Mouse (Mus musculus) left cerebral cortex, postnatal 10 days (tissue): Measurements from ENCODE around the gene Tle6. TPM values are rescaled to one million over a fixed set of nuclear protein-coding genes. Genes with fewer than 3 reads are reported as not detected.
"Not testable (repeated sequence)": the region's sequence is repeated elsewhere in the genome, so short reads cannot be mapped to it uniquely, and the experiment has no call there.

ENCODE experiments used
- DNase-seq, 2 experiments: peaks; one replicate each; pipeline ENCODE4 v3.0.0; 2021 to 2022; ENCODE audit warnings: low spot score in 2 of 2, mixed read lengths in 1 of 2; ENCODE audit errors: extremely low spot score in 1 of 2
- intact Hi-C: fragments of 180-260 bp; cut with DNase I; formaldehyde crosslinking; loops from one replicate; pipeline ENCODE4 v1.15.1; 2025
- total RNA-seq, 2 experiments: library from RNA; stranded (reverse); gene quantifications; 2 replicates each; pipeline ENCODE4 v1.2.3; 2021

Tle6 gene
- total RNA-seq = 1 to 10 TPM in 1 of 2 experiments, under 1 TPM in 1; 0.93 to 3.0 TPM

DNA sequence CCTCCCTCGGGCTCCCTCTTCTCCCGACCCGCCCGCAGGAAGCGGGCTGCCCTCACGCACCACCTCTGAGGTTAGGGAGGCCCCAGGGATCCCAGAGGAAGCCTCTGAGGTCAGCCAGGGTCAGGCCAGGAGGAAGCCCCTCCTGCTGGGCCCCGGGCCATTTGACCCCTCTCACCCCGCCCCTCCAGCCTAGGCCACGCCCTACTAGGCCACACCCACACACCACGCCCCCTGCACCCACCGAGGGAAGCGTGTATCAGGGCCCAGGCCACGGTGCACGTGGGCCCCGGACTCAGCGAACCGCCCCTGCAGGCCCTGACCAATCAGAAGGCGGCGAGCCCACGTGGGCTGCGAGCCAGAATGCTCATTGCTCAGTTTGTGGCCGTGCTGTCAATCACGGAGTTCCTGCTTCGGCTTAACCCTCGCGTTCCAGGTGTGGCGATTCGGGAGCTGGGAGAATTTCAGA is at the start of gene Tle6:
Gene Tle6, minus strand, starts transcription at position 336 of the 466 bp plus-strand sequence.
- peak; percentile 93 to 96 for DNase-seq
- intact Hi-C loops = loop anchor here (10.0 kb wide), 1 partner anchor 46 kb away; the partner anchor contains the start of gene Aes

- intact Hi-C loops = not testable (repeated sequence)
- DNase-seq = peak; percentile 87 to 88
Measured at GRCm38 (mm10) chr10:81648803-81649775, 48.2 kb upstream of the Tle6 start, which contains the start of gene Gm10778. Gene Gm10778, plus strand, starts transcription at chr10:81649059.

- intact Hi-C loops = no loop called here
- peak in 1 of 2 experiments; percentile 32 for DNase-seq
Measured at GRCm38 (mm10) chr10:81646015-81646555, 45.2 kb upstream of the Tle6 start.

DNA sequence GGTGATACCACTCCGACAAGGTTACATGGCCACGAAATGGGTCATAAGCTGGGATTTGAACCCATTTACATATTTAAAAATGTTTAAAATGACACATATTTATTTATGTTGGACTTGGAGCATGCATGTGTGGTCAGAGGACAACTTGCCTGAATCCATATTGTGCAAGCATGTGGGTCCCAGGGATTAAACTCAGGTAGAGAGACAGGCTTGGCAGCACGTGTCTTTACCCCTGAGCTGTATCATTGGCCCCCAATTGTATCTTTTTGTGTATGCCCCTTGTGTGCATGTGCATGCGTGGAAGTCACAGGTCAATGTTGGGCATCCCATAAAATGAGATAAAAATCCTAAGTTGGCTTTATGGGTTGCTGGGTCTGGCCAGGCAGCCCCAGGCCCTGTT is 44.5 kb upstream of the Tle6 start:
- peak in 1 of 2 experiments; percentile 7 for DNase-seq
- intact Hi-C loops = no loop called here

DNA sequence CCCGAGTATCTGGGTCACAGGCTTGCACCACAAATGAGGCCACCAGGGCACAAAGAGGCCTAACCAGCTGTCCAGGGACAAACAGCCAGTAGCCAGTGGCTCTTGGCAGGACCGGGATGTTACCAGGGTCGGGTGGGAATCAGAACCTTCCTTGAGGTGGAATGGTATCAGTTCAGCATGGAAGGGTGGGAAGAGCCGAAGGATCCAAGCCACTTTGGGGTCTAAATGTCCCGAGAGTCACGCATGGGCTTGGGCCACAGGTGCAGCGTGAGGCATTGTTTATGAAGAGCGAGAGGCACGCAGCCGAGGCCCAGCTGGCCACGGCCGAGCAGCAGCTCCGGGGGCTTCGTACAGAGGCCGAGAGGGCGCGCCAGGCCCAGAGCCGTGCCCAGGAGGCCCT is 43.8 kb upstream of the Tle6 start:
- intact Hi-C loops = no loop called here
- DNase-seq = peak in 1 of 2 experiments; percentile 27

DNA sequence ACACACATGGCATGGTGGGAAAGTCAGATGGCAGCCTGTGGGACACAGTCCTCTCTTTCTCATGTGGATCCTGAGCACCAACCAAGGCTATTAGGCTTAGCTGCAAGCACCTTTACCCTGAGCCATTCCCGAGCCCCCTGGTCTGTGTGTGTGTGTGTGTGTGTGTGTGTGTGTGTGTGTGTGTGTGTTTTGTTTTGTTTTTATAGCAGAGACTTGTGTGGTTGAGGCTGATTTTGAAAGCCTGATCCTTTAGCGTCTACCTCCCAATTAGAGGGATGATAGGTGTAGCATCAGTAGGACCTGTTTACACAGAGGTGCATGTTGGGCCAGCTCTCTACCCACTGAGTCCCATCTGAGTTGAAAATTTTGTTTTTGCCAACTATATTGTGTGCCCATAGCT is 43.3 kb upstream of the Tle6 start:
- no peak for DNase-seq
- intact Hi-C loops = no loop called here

DNA sequence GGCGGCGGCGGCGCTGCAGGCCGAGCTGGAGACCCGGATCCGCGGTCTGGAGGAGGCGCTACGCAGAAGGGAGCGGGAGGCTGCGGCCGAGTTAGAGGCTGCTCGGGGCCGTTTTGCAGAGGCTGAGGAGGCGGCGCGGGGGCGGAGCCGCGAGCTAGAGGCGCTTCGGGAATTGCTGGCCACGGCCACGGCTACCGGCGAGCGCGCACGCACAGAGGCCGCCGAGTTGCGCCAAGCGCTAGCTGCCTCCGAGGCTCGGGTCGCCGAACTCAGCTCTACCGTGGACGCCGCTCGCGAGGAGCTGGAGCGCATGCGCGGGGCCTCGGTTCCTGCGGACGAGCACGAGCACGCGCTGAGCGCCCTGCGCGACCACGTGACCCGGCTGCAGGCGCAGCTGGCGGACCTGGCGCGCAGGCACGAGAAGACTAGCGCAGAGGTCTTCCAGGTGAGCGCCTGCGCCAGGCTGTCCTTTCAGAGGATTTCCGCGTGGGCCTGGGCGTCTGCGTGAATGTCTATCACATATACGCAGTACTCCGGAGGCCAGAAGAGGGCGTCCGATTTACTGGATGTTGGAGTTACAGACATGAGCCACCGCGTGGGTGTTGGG is 42.7 kb upstream of the Tle6 start:
- peak; percentile 94 to 98 for DNase-seq
- intact Hi-C loops = no loop called here

- no peak for DNase-seq
Measured at GRCm38 (mm10) chr10:81642648-81643448, 42.0 kb upstream of the Tle6 start.

GRCm38 (mm10) chr10:81641978-81642647 is 41.2 kb upstream of the Tle6 start:
- intact Hi-C loops = no loop called here
- peak in 1 of 2 experiments; percentile 66 for DNase-seq

More at GRCm38 (mm10) chr10:81642648-81643448, 42.0 kb upstream of the Tle6 start:
- intact Hi-C loops = no loop called here

DNA sequence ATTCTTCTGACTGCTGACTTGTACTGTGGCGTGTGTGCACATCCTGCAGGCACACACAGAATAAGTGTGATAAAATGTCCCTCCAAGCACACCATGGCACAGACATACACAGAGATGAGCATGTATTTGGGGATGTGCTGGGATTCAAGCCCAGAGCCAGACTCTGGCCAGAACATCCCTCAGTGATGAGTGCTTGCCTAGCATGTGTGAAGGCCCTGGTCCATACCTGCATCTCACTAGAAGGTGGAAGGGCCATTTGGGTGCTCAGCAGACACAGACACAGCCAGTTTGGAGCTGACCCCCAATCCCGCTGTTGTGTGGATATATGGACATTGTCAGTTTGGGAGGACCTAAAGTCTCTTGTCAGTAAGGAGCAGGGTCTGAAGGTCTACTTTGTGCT is 40.7 kb upstream of the Tle6 start:
- DNase-seq = peak in 1 of 2 experiments; percentile 14
- intact Hi-C loops = no loop called here

- DNase-seq = peak in 1 of 2 experiments; percentile 46
- intact Hi-C loops = not testable (repeated sequence)
Measured at GRCm38 (mm10) chr10:81640825-81641224, 40.0 kb upstream of the Tle6 start.

- intact Hi-C loops = no loop called here
- DNase-seq = peak in 1 of 2 experiments; percentile 18
Measured at GRCm38 (mm10) chr10:81638101-81638500, 37.2 kb upstream of the Tle6 start.

DNA sequence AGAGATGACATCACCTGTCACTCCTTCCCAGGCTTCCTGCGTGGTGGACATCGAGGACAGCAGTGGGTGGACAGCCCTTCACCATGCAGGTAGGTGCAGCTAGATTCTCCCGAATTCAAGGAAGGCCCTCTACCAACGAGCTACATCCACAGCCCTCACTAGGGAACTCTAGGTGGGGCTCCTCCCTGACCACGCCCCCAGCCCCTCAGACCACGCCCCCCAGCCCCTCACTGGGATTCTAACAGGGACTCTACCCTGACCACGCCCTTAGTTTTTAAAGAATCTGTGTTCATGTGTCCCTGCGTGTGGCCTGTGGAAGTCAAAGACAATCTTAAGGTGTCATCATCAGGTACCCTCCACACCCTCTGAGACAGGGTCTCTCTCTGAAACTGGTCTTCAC is 35.5 kb upstream of the Tle6 start:
- intact Hi-C loops = no loop called here
- peak in 1 of 2 experiments; percentile 12 for DNase-seq

DNA sequence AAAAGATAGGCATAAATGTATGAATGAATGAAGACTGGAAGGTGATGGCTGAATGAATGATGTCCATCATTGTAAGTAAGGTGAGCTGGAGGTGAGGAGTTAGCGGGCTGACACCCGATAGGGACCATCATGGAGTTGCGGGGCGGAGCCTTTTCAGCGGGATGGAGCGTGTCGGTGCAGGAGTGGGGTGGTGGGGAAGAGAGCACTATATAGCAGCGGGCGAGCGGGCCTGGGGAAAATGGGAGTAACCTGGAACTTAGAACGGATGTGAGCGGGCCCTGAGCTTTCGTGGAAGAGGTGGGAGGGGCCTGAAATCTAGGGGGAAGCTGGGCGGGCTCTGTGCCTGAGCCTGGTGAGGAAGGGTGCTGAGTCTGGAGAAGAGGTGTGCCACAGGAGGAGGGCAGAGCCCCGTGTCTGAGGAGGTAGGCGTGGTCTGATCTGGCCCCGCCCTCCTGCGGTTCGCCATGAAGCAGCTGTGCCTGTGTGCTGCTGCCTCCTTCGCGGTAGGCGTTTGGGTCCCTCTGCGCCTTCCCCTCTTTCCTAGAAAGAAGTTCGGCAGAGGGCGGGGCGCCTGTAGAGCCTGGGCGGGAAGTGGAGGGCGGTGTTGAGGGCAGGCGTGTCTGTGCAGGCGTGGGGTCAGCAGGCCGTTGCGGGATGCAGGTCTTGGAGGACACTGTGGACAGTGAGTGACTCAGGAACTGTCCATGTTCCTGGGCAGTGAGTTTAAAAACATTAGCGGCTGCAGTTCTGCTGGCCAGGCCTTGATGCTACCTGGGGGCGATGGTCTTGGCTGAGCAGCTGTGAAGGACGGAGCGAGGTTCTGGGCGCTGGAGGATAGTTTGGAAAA is 32.6 kb upstream of the Tle6 start:
- DNase-seq = peak; percentile 80 to 89
- intact Hi-C loops = no loop called here

GRCm38 (mm10) chr10:81628390-81628789 is 27.5 kb upstream of the Tle6 start, which contains the start of gene Ankrd24:
Gene Ankrd24, plus strand, starts transcription at chr10:81628540.
- intact Hi-C loops = loop anchor here (5.0 kb wide), 1 partner anchor 544 kb away; no protein-coding TSS in a partner anchor

GRCm38 (mm10) chr10:81627836-81628220 is 27.0 kb upstream of the Tle6 start:
- intact Hi-C loops = loop anchor here (5.0 kb wide), 1 partner anchor 544 kb away; no protein-coding TSS in a partner anchor
- peak in 1 of 2 experiments; percentile 63 for DNase-seq

More at GRCm38 (mm10) chr10:81628390-81628789, 27.5 kb upstream of the Tle6 start, which contains the start of gene Ankrd24:
- DNase-seq = no peak
